Mouse (Mus musculus): ENCODE measurements around the gene Tcf7l1. TPM values are rescaled to one million over a fixed set of nuclear protein-coding genes. Genes with fewer than 3 reads are reported as not detected.

The Tcf7l1 gene
- polyA plus RNA-seq, 1 experiment = 7.9 TPM

- H3K4me3 ChIP-seq (ENCODE audit: insufficient read depth, low read depth, low read length) = no peak overlapping the region
- H3K27ac ChIP-seq (replicated peaks; ENCODE audit: low read depth, low read length) = no peak overlapping the region
- H3K4me1 ChIP-seq (ENCODE audit: control insufficient read depth, insufficient read depth, insufficient read length, low read length) = no peaks in the 10 kb centered on the region
Measured at GRCm38 (mm10) chr6:72630370-72630769, 158.7 kb downstream of the Tcf7l1 start.

- H3K27ac ChIP-seq (replicated peaks; ENCODE audit: low read depth, low read length) = no peak overlapping the region
- H3K4me1 ChIP-seq (ENCODE audit: control insufficient read depth, insufficient read depth, insufficient read length, low read length) = peaks cover 3% of the 10 kb centered on the region; the same call in 1 of the 2 replicates
- no peak overlapping the region for H3K4me3 ChIP-seq (ENCODE audit: insufficient read depth, low read depth, low read length)
Measured at GRCm38 (mm10) chr6:72627276-72627675, 161.8 kb downstream of the Tcf7l1 start.

DNA sequence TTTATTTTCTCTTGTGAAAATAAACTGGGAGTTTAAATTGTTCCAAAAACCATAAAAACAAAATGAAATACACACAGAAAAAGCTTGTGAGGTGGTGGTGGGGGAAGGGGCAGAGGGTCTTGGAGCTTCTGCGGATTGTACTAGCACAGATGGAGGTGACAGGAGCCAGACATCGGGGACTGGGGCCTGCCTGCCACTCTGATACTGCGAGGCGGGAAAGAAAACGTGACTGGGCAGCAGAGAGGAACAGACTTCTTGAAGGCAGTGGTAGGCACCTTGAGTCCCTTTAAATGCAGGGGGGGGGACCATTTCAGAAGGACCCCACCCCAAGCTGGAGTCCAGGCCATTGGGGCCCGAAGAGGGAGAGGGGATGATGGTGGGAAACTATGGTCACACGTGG is 162.7 kb downstream of the Tcf7l1 start:
- no peak overlapping the region for H3K4me3 ChIP-seq (ENCODE audit: insufficient read depth, low read depth, low read length)
- H3K27ac ChIP-seq (replicated peaks; ENCODE audit: low read depth, low read length) = no peak overlapping the region
- H3K4me1 ChIP-seq (ENCODE audit: control insufficient read depth, insufficient read depth, insufficient read length, low read length) = peaks cover 3% of the 10 kb centered on the region; the same call in 1 of the 2 replicates

- Histone ChIP-seq H3K27ac (replicated peaks; ENCODE audit: low read depth, low read length) (no peak overlapping the region), H3K4me1 (ENCODE audit: control insufficient read depth, insufficient read depth, insufficient read length, low read length) (peaks cover 3% of the 10 kb centered on the region; the same call in 1 of the 2 replicates), H3K4me3 (ENCODE audit: insufficient read depth, low read depth, low read length) (no peak overlapping the region)
Measured at GRCm38 (mm10) chr6:72623661-72624402, 165.2 kb downstream of the Tcf7l1 start.

DNA sequence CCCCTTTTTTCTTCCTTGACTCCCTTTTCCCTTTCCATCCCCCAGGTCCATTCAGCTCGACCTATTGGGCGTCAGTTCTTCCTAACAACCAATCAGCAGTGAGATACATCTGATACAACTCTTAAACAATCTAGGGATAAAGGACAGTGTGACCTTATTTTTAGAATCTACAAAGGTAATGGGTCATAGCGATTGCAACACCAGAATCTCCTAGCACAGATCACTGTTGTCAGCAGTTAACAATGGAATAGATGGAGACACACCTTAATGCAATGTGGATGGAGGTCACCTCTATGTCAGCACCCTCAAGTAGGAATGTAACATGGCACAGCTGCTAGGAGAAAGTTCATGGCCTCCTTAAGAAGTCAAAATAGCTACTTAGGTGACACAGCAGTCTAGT is 166.1 kb downstream of the Tcf7l1 start:
- no peak overlapping the region for H3K4me3 ChIP-seq (ENCODE audit: insufficient read depth, low read depth, low read length)
- H3K4me1 ChIP-seq (ENCODE audit: control insufficient read depth, insufficient read depth, insufficient read length, low read length) = peaks cover 3% of the 10 kb centered on the region; the same call in 1 of the 2 replicates
- no peak overlapping the region for H3K27ac ChIP-seq (replicated peaks; ENCODE audit: low read depth, low read length)

GRCm38 (mm10) chr6:72620920-72621319 is 168.1 kb downstream of the Tcf7l1 start:
- H3K27ac ChIP-seq (replicated peaks; ENCODE audit: low read depth, low read length) = no peak overlapping the region
- no peak overlapping the region for H3K4me3 ChIP-seq (ENCODE audit: insufficient read depth, low read depth, low read length)
- peaks cover 6% of the 10 kb centered on the region for H3K4me1 ChIP-seq (ENCODE audit: control insufficient read depth, insufficient read depth, insufficient read length, low read length)

DNA sequence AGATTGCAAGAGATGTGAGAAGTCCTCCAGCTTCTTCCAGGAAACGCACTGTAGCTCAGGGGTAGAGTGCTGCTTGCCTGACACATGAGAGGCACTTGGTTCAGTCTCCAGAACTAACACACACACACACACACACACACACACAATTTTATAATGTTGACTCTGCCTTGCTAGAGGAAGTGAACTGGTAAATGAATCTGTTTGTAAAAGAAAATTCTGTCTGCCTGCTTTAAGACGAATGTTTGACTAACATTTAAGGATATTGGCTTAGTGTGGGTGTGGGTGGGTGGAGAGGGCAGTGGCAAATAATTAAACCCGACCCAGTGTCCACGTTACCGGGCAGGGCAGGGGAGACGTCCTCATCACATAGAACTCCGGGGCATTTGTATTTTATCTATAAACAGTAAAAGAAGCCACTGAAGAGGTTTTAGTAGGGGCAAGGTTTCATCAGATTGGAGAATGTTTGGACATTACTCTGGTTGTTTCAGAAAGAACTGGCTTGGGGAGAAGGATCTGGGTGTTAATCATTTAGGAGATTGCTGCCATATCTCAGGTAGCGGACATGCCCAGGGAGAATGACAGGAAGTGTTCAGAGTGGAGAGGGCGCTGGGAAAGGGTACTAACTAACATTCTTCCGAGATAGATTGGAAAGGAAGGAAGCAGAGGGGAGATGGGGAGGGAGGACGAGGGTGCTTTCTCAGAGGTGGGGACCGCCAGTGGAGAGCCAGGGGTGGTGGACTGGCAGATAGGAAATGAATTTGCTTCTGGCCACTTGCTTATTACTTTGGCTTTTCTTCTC is 169.1 kb downstream of the Tcf7l1 start:
- peaks cover 6% of the 10 kb centered on the region for H3K4me1 ChIP-seq (ENCODE audit: control insufficient read depth, insufficient read depth, insufficient read length, low read length)
- H3K27ac ChIP-seq (replicated peaks; ENCODE audit: low read depth, low read length) = 0 out of 2 replicates have a peak overlapping the region, but pooled peaks have one; percentile 15
- no peak overlapping the region for H3K4me3 ChIP-seq (ENCODE audit: insufficient read depth, low read depth, low read length)

- H3K4me3 ChIP-seq (ENCODE audit: insufficient read depth, low read depth, low read length) = peak within 1 kb of the TSS; percentile 90
- peaks cover 5% of the 10 kb centered on the region for H3K4me1 ChIP-seq (ENCODE audit: control insufficient read depth, insufficient read depth, insufficient read length, low read length)
- H3K27ac ChIP-seq (replicated peaks; ENCODE audit: low read depth, low read length) = peak within 1 kb of the TSS; percentile 90
Measured at GRCm38 (mm10) chr6:72616643-72617288, 172.3 kb downstream of the Tcf7l1 start, which contains the start of gene Tgoln1. Gene Tgoln1 (minus strand): TSS chr6:72617000.

DNA sequence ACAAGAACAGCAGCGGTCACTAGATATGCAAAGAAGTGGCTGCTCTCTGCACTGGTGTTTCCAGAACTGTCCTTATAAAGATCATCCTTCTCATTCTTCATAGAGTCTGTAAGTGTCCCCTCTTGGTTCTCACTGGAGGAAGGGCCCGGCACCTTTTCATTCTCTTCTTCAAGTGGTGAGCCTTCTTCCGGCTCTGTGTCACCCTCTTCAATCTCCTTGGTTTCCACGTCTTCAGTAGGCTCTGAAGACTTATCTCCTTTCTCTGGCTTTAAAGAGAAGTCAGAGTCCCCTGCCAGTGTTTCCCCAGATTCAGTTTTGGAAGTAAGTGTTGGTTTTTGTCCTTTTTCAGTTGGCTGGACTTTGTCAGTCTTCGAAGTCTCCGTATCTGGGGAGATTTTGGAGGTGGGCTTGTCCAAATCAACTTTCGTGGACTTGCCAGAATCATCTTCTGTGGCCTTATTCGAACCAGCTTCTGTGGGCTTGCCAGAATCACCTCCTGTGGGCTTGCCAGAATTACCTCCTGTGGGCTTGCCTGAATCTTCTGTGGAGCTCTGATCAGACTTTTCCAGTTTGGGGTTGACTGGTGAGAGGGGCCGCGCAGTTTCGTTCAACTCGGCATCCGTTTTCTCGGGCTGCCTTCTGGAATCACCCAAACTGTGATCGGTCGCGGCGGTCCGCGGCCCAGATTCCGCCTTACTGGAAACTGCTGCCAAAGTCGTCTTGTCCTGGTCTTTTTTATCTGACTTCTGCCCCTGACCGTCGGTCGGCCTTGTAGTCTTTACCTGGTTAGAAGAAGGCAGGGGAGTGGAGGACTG is 173.3 kb downstream of the Tcf7l1 start:
- peaks cover 5% of the 10 kb centered on the region for H3K4me1 ChIP-seq (ENCODE audit: control insufficient read depth, insufficient read depth, insufficient read length, low read length)
- peak overlapping the region; percentile 49 for H3K27ac ChIP-seq (replicated peaks; ENCODE audit: low read depth, low read length)
- peak overlapping the region; percentile 79 for H3K4me3 ChIP-seq (ENCODE audit: insufficient read depth, low read depth, low read length)

DNA sequence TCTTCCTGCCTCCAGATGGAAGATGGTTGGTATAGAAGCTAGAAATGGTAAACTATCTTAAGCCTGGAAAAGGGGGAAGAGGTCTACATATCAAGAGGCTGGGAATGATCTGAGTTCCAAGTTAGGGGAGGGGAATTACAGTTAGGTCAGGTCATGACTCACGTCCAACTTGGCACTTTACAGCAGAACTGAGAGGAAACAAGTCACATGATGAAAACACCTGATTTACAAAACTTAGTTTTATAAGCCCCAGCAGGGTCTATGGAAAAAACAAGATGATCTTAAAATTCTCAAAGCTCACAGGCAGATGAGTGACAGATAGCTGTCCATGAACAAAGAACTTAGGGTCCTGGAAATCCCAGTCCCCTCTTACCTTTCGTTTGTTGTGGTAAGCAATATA is 173.9 kb downstream of the Tcf7l1 start:
- H3K4me1 ChIP-seq (ENCODE audit: control insufficient read depth, insufficient read depth, insufficient read length, low read length) = peaks cover 5% of the 10 kb centered on the region
- H3K27ac ChIP-seq (replicated peaks; ENCODE audit: low read depth, low read length) = peak overlapping the region; percentile 49
- peak overlapping the region; percentile 79 for H3K4me3 ChIP-seq (ENCODE audit: insufficient read depth, low read depth, low read length)

- Histone ChIP-seq H3K4me1 (ENCODE audit: control insufficient read depth, insufficient read depth, insufficient read length, low read length) (peaks cover 2% of the 10 kb centered on the region; the same call in 1 of the 2 replicates), H3K27ac (replicated peaks; ENCODE audit: low read depth, low read length) (no peak overlapping the region), H3K4me3 (ENCODE audit: insufficient read depth, low read depth, low read length) (no peak overlapping the region)
Measured at GRCm38 (mm10) chr6:72610261-72610660, 178.8 kb downstream of the Tcf7l1 start.

- Histone ChIP-seq H3K27ac (replicated peaks; ENCODE audit: low read depth, low read length) (no peak overlapping the region), H3K4me3 (ENCODE audit: insufficient read depth, low read depth, low read length) (no peak overlapping the region), H3K4me1 (ENCODE audit: control insufficient read depth, insufficient read depth, insufficient read length, low read length) (no peaks in the 10 kb centered on the region)
Measured at GRCm38 (mm10) chr6:72608662-72609184, 180.3 kb downstream of the Tcf7l1 start.

- Histone ChIP-seq H3K27ac (replicated peaks; ENCODE audit: low read depth, low read length) (no peak overlapping the region), H3K4me3 (ENCODE audit: insufficient read depth, low read depth, low read length) (no peak overlapping the region), H3K4me1 (ENCODE audit: control insufficient read depth, insufficient read depth, insufficient read length, low read length) (no peaks in the 10 kb centered on the region)
Measured at GRCm38 (mm10) chr6:72607676-72608075, 181.4 kb downstream of the Tcf7l1 start.

DNA sequence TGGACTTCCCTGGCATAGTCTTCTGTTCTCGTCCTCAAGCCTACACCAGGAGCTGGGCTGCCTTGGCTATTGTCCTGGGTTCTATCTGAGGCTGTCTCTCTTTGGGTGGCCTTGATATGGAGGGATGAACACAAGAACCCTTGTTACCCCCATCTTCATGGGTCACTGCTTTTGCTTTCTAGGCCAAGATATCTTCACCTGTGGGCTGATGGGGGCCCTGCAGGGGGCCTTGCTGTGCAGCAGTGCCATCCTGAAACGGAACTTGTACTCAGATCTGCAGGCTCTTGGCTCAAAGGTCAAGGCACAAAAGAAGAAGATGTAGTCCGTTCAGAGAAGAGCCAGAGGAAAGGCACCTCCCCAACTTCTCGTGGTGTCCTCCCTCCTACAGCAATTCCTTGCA is 182.0 kb downstream of the Tcf7l1 start:
- no peaks in the 10 kb centered on the region for H3K4me1 ChIP-seq (ENCODE audit: control insufficient read depth, insufficient read depth, insufficient read length, low read length)
- H3K4me3 ChIP-seq (ENCODE audit: insufficient read depth, low read depth, low read length) = no peak overlapping the region
- H3K27ac ChIP-seq (replicated peaks; ENCODE audit: low read depth, low read length) = no peak overlapping the region

Data from brown adipose tissue, adult 24 weeks (tissue).